Mouse (Mus musculus) cerebellum, adult 2 months (tissue): Measurements from ENCODE around the gene Zfhx3. TPM values are rescaled to one million over a fixed set of nuclear protein-coding genes. Genes with fewer than 3 reads are reported as not detected.

Experiments used
- DNase-seq, 2 experiments: peaks; one replicate each; pipeline ENCODE4 v3.0.0; 2021
- H3K27ac ChIP-seq: fragments of 200-500 bp; 2 replicates; pipeline ENCODE4 v1.5.1; 2012; ENCODE audit warnings: low read length, control low read depth, inconsistent platforms; ENCODE audit not compliant: insufficient read depth
- H3K27me3 ChIP-seq: fragments of 200-500 bp; 2 replicates; pipeline ENCODE4 v1.6.1; 2012; ENCODE audit warnings: inconsistent platforms, mild to moderate bottlenecking, low read length, moderate library complexity; ENCODE audit not compliant: control insufficient read depth, insufficient read depth
- H3K4me1 ChIP-seq: fragments of 200-500 bp; 2 replicates; pipeline ENCODE4 v1.6.1; 2011; ENCODE audit warnings: low read length; ENCODE audit not compliant: control insufficient read depth, insufficient read depth
- H3K4me3 ChIP-seq: fragments of 200-500 bp; replicated peaks from 2 replicates; pipeline ENCODE3; 2011; ENCODE audit warnings: mild to moderate bottlenecking, low read depth, low read length, control low read depth; ENCODE audit not compliant: insufficient read depth
- CTCF ChIP-seq: fragments of 200-500 bp; IDR thresholded peaks from 2 replicates; pipeline ENCODE4 v1.5.1; 2011; ENCODE audit warnings: low read depth, mild to moderate bottlenecking, control low read depth, low read length, moderate library complexity, borderline replicate concordance; ENCODE audit not compliant: insufficient read depth
- POLR2A ChIP-seq: fragments of 200-500 bp; IDR thresholded peaks from 2 replicates; pipeline ENCODE4 v1.6.1; 2011; ENCODE audit warnings: low read length, control low read depth, borderline replicate concordance; ENCODE audit not compliant: insufficient read depth
- WGBS: fragments of 180-500 bp; shearing (Covaris S2); methylation state at CpG from one replicate; pipeline ENCODE4 v1.1.7; 2018; 5-methylcytosine and 5-hydroxymethylcytosine counted together
- polyA plus RNA-seq: library from polyadenylated mRNA; depleted of rRNA; stranded (reverse); fragments of >200 nt; gene quantifications from 2 replicates; pipeline ENCODE4 v1.2.3, GENCODE M21; 2012

The Zfhx3 gene
- polyA plus RNA-seq, 1 experiment: 3.3 TPM

GRCm38 (mm10) chr8:108300964-108301615 is 358.6 kb downstream of the Zfhx3 start:
- H3K27me3 ChIP-seq: no peaks in the 10 kb centered on the region; the same call in 1 of the 2 replicates
- H3K4me1 ChIP-seq: no peaks in the 10 kb centered on the region
- 9% methylated on average over 9 of the region's 9 CpGs for WGBS
- no peak for DNase-seq
- TF ChIP-seq CTCF (no peak), POLR2A (no peak)
- no peak overlapping the region for H3K27ac ChIP-seq
- H3K4me3 ChIP-seq: no peak overlapping the region

- 71% methylated on average over 12 of the region's 12 CpGs for WGBS
- Histone ChIP-seq H3K27me3 (no peaks in the 10 kb centered on the region; the same call in 1 of the 2 replicates), H3K4me1 (no peaks in the 10 kb centered on the region), H3K4me3 (no peak overlapping the region), H3K27ac (no peak overlapping the region)
- TF ChIP-seq CTCF: no peak
- no peak for TF ChIP-seq POLR2A
- no peak for DNase-seq
Measured at GRCm38 (mm10) chr8:108301654-108302053, 359.2 kb downstream of the Zfhx3 start.

GRCm38 (mm10) chr8:108305368-108305767 is 362.9 kb downstream of the Zfhx3 start:
- no peaks in the 10 kb centered on the region; the same call in 1 of the 2 replicates for H3K27me3 ChIP-seq
- no peak overlapping the region for H3K27ac ChIP-seq
- 35% methylated on average over 3 of the region's 3 CpGs for WGBS
- TF ChIP-seq CTCF: no peak
- TF ChIP-seq POLR2A: no peak
- DNase-seq: no peak
- no peaks in the 10 kb centered on the region for H3K4me1 ChIP-seq
- no peak overlapping the region for H3K4me3 ChIP-seq

- DNase-seq: no peak
- 85% methylated on average over 14 of the region's 14 CpGs for WGBS
Measured at GRCm38 (mm10) chr8:108309525-108310246, 367.2 kb downstream of the Zfhx3 start.

GRCm38 (mm10) chr8:108315046-108315445 is 372.6 kb downstream of the Zfhx3 start:
- no peak for TF ChIP-seq POLR2A
- no peak for TF ChIP-seq CTCF
- WGBS: 43% methylated on average over 8 of the region's 8 CpGs
- H3K27ac ChIP-seq: no peak overlapping the region
- H3K4me1 ChIP-seq: no peaks in the 10 kb centered on the region
- H3K27me3 ChIP-seq: no peaks in the 10 kb centered on the region
- no peak for DNase-seq
- H3K4me3 ChIP-seq: no peak overlapping the region

More at GRCm38 (mm10) chr8:108309525-108310246, 367.2 kb downstream of the Zfhx3 start:
- no peak overlapping the region for H3K27ac ChIP-seq
- no peak overlapping the region for H3K4me3 ChIP-seq
- TF ChIP-seq POLR2A: no peak
- no peak for TF ChIP-seq CTCF
- H3K27me3 ChIP-seq: no peaks in the 10 kb centered on the region
- H3K4me1 ChIP-seq: no peaks in the 10 kb centered on the region

GRCm38 (mm10) chr8:108317532-108318093 is 375.2 kb downstream of the Zfhx3 start:
- 36% methylated on average over 4 of the region's 4 CpGs for WGBS
- Histone ChIP-seq H3K27me3 (no peaks in the 10 kb centered on the region), H3K27ac (no peak overlapping the region), H3K4me3 (no peak overlapping the region), H3K4me1 (no peaks in the 10 kb centered on the region)
- DNase-seq: no peak
- TF ChIP-seq POLR2A (no peak), CTCF (no peak)

GRCm38 (mm10) chr8:108327711-108328110 is 385.3 kb downstream of the Zfhx3 start:
- H3K27ac ChIP-seq: no peak overlapping the region
- 37% methylated on average over 2 of the region's 2 CpGs for WGBS
- TF ChIP-seq CTCF: no peak
- TF ChIP-seq POLR2A: no peak
- DNase-seq: no peak
- no peaks in the 10 kb centered on the region for H3K27me3 ChIP-seq
- no peak overlapping the region for H3K4me3 ChIP-seq
- no peaks in the 10 kb centered on the region for H3K4me1 ChIP-seq

- no peak for TF ChIP-seq POLR2A
- no peak for TF ChIP-seq CTCF
- WGBS: 89% methylated on average over 14 of the region's 14 CpGs
- Histone ChIP-seq H3K27ac (no peak overlapping the region), H3K27me3 (no peaks in the 10 kb centered on the region), H3K4me3 (no peak overlapping the region), H3K4me1 (no peaks in the 10 kb centered on the region)
- DNase-seq: no peak
Measured at GRCm38 (mm10) chr8:108348352-108348751, 405.9 kb downstream of the Zfhx3 start.
